8 mouse cellular contexts compared by ENCODE assay signal in genomic region chr4:41165693-41166475, GRCm38 (mm10). TPM values are rescaled to one million over a fixed set of nuclear protein-coding genes. Genes with fewer than 3 reads are reported as not detected.
A peak's percentile ranks its signal among the peaks of the same experiment; 100 is the strongest.
DNase-seq lines count a peak whose midpoint lies in the region; ATAC-seq and TF ChIP-seq lines count a peak whose summit lies in the region.

No protein-coding gene starts in this region.

- peak; percentile 19 for DNase-seq in G1E (ENCODE audit: low spot score)
- peak; percentile 80 for DNase-seq in cerebellum, adult 11-12 months
- DNase-seq in layer of hippocampus, adult 9-11 months = peak; percentile 78
- DNase-seq in retina, adult 2 months (ENCODE audit: low read depth, low spot score) = peak; percentile 46
- DNase-seq in thymus, postnatal 4 days = peak; percentile 84

- TF ChIP-seq CTCF in G1E (IDR thresholded peaks at IDR 0.05; ENCODE audit: low read depth, low read length) = peak; percentile 11; the same call in 1 of the 2 replicates

- no peak overlapping the region for H3K9ac ChIP-seq in forebrain, embryonic 15.5 days (replicated peaks)
- peak overlapping the region; percentile 28; the same call in 1 of the 2 replicates for H3K9ac ChIP-seq in hindbrain, embryonic 12.5 days
- H3K9ac ChIP-seq in lung, embryonic 15.5 days = no peak overlapping the region

- H3K4me3 ChIP-seq in G1E (ENCODE audit: low read depth, low read length) = no peak overlapping the region
- no peak overlapping the region for H3K4me3 ChIP-seq in forebrain, embryonic 15.5 days
- H3K4me3 ChIP-seq in hindbrain, embryonic 12.5 days = no peak overlapping the region
- no peak overlapping the region for H3K4me3 ChIP-seq in lung, embryonic 15.5 days

- WGBS in forebrain, embryonic 15.5 days = 61% methylated on average over 6 of the region's 6 CpGs
- 81% methylated on average over 6 of the region's 6 CpGs for WGBS in hindbrain, embryonic 12.5 days
- WGBS in lung, embryonic 15.5 days = 59% methylated on average over 6 of the region's 6 CpGs

- peaks cover 43% of the 10 kb centered on the region for H3K36me3 ChIP-seq in G1E (replicated peaks)
- peaks cover 7% of the 10 kb centered on the region for H3K36me3 ChIP-seq in forebrain, embryonic 15.5 days
- H3K36me3 ChIP-seq in hindbrain, embryonic 12.5 days = peaks cover 16% of the 10 kb centered on the region
- peaks cover 11% of the 10 kb centered on the region; the same call in 1 of the 2 replicates for H3K36me3 ChIP-seq in lung, embryonic 15.5 days

- peak overlapping the region; percentile 67 for H3K27ac ChIP-seq in forebrain, embryonic 15.5 days (replicated peaks)
- peak overlapping the region; percentile 64 for H3K27ac ChIP-seq in hindbrain, embryonic 12.5 days
- peak overlapping the region; percentile 26; the same call in 1 of the 2 replicates for H3K27ac ChIP-seq in lung, embryonic 15.5 days

- no peaks in the 10 kb centered on the region for H3K27me3 ChIP-seq in G1E (ENCODE audit: insufficient read depth, low read length)
- H3K27me3 ChIP-seq in forebrain, embryonic 15.5 days = no peaks in the 10 kb centered on the region
- H3K27me3 ChIP-seq in hindbrain, embryonic 12.5 days = no peaks in the 10 kb centered on the region
- H3K27me3 ChIP-seq in lung, embryonic 15.5 days = no peaks in the 10 kb centered on the region

- ATAC-seq in G1E (ENCODE audit: extremely low read depth, insufficient number of reproducible peaks, low FRiP score, poor library complexity, severe bottlenecking) = no peak; the same call in 1 of the 2 replicates
- ATAC-seq in forebrain, embryonic 15.5 days (replicated peaks) = peak; percentile 57
- ATAC-seq in hindbrain, embryonic 12.5 days (ENCODE audit: low FRiP score) = no peak
- no peak for ATAC-seq in lung, embryonic 15.5 days (ENCODE audit: borderline replicate concordance, extremely low read depth, low FRiP score, low TSS enrichment)

- peaks cover 10% of the 10 kb centered on the region for H3K4me1 ChIP-seq in G1E (ENCODE audit: insufficient read depth, low read depth, low read length)
- peaks cover 15% of the 10 kb centered on the region for H3K4me1 ChIP-seq in forebrain, embryonic 15.5 days
- peaks cover 2% of the 10 kb centered on the region; the same call in 1 of the 2 replicates for H3K4me1 ChIP-seq in hindbrain, embryonic 12.5 days
- H3K4me1 ChIP-seq in lung, embryonic 15.5 days = peaks cover 4% of the 10 kb centered on the region; the same call in 1 of the 2 replicates

- H3K4me2 ChIP-seq in forebrain, embryonic 15.5 days (replicated peaks) = no peak overlapping the region
- no peak overlapping the region for H3K4me2 ChIP-seq in hindbrain, embryonic 12.5 days (replicated peaks)
- H3K4me2 ChIP-seq in lung, embryonic 15.5 days = no peak overlapping the region

- H3K9me3 ChIP-seq in G1E (replicated peaks) = no peaks in the 10 kb centered on the region
- H3K9me3 ChIP-seq in forebrain, embryonic 15.5 days = no peaks in the 10 kb centered on the region
- no peaks in the 10 kb centered on the region for H3K9me3 ChIP-seq in hindbrain, embryonic 12.5 days (replicated peaks)
- no peaks in the 10 kb centered on the region for H3K9me3 ChIP-seq in lung, embryonic 15.5 days

RNA-seq across cellular contexts. Expression of gene Ube2r2, which starts 30.3 kb away (rescaled TPM):
- total RNA-seq in G1E (2014; fragmentation: Nextera tagmentation) (220 and 322 TPM in 2 replicates), G1E (2017) (35.7 and 44.8 TPM in 2 replicates)
- 40.8 and 40.9 TPM in 2 replicates for polyA plus RNA-seq in G1E (2012)
- 62.0 and 67.1 TPM in 2 replicates for polyA plus RNA-seq in forebrain, embryonic 15.5 days (2015; fragmentation: Nextera tagmentation; extraction: Ambion mirVana)
- polyA plus RNA-seq in hindbrain, embryonic 12.5 days (2016; fragmentation: Nextera tagmentation; extraction: Ambion mirVana) = 101 and 113 TPM in 2 replicates
- 75.3 and 82.0 TPM in 2 replicates for polyA plus RNA-seq in lung, embryonic 15.5 days (2015; fragmentation: Nextera tagmentation; extraction: Ambion mirVana)

RNA-seq across cellular contexts. Expression of gene Nol6, which starts 41.6 kb away (rescaled TPM):
- total RNA-seq in G1E (2014; fragmentation: Nextera tagmentation) (28.5 and 29.9 TPM in 2 replicates), G1E (2017) (14.8 and 15.9 TPM in 2 replicates)
- 73.1 and 82.3 TPM in 2 replicates for polyA plus RNA-seq in G1E (2012)
- 35.3 and 36.2 TPM in 2 replicates for polyA plus RNA-seq in forebrain, embryonic 15.5 days (2015; fragmentation: Nextera tagmentation; extraction: Ambion mirVana)
- 29.0 and 33.6 TPM in 2 replicates for polyA plus RNA-seq in hindbrain, embryonic 12.5 days (2016; fragmentation: Nextera tagmentation; extraction: Ambion mirVana)
- polyA plus RNA-seq in lung, embryonic 15.5 days (2015; fragmentation: Nextera tagmentation; extraction: Ambion mirVana) = 20.6 and 21.9 TPM in 2 replicates

Comparison
In these comparisons a context has a peak if more than half of its experiments do, and no peak if none do; other contexts are left out.
1. DNase-seq: peak in every context shown above with its lines; median percentile 84 in thymus, postnatal 4 days; 80 in cerebellum, adult 11-12 months; 78 in layer of hippocampus, adult 9-11 months; 46 in retina, adult 2 months; 19 in G1E.